ENCODE assay signal across 20 mouse cellular contexts in genomic region chr5:105197915-105198560, GRCm38 (mm10). TPM values are rescaled to one million over a fixed set of nuclear protein-coding genes. Genes with fewer than 3 reads are reported as not detected.
DNase-seq lines count a peak whose midpoint lies in the region; ATAC-seq and TF ChIP-seq lines count a peak whose summit lies in the region.
"Not testable (repeated sequence)": the region's sequence is repeated elsewhere in the genome, so short reads cannot be mapped to it uniquely, and the experiment has no call there.
"Had no signal": no experiment of that assay in that cellular context is flagged by ENCODE, and none has a peak within 500 bp of the region (broad histone marks: within the 10 kb centered on the region; RNA-seq: fewer than 3 reads in every experiment).

No protein-coding gene starts in this region.

- H3K79me2 ChIP-seq in liver, adult 2 months (ENCODE audit: control insufficient read depth, insufficient read depth, low read length): not testable (repeated sequence)

- H3K4me2 ChIP-seq in heart, embryonic 15.5 days: not testable (repeated sequence)

- H3K27ac ChIP-seq in heart, embryonic 15.5 days; kidney, adult 2 months (ENCODE audit: insufficient read depth, low read depth, low read length): not testable (repeated sequence)
- peak overlapping the region; percentile 54 for H3K27ac ChIP-seq in liver, adult 2 months (replicated peaks; ENCODE audit: insufficient read depth, low read depth, low read length)

- peak; percentile 8 for DNase-seq in adrenal gland, postnatal 10 days
- peak; percentile 1 for DNase-seq in embryo, embryonic 9.5 days (ENCODE audit: extremely low spot score)
- DNase-seq in kidney, adult 2 months: peak; percentile 2
- peak; percentile 88 for DNase-seq in liver, adult 2 months (ENCODE audit: extremely low read depth, low read depth, low spot score)
- DNase-seq in naive thymus-derived CD4-positive, alpha-beta T cell, adult 2 months (ENCODE audit: low read depth): peak; percentile 35

- not testable (repeated sequence) for H3K4me3 ChIP-seq in heart, embryonic 15.5 days; kidney, adult 2 months (ENCODE audit: insufficient read depth, low read depth, low read length); liver, adult 2 months (ENCODE audit: insufficient read depth, low read depth, low read length)

- peak; percentile 100 for ATAC-seq in CD4-positive, CD25-positive, alpha-beta regulatory T cell, adult 4 months
- 0 out of 2 replicates have a peak, but pooled peaks have one; percentile 35 for ATAC-seq in heart, embryonic 15.5 days (replicated peaks; ENCODE audit: insufficient number of reproducible peaks, insufficient read depth, low FRiP score, low read depth)

- not testable (repeated sequence) for H3K36me3 ChIP-seq in heart, embryonic 15.5 days; kidney, adult 2 months (ENCODE audit: control insufficient read depth, insufficient read depth, low read length); liver, adult 2 months (ENCODE audit: control insufficient read depth, insufficient read depth, low read length)

- H3K9ac ChIP-seq in heart, embryonic 15.5 days; liver, adult 2 months (ENCODE audit: low read depth, low read length): not testable (repeated sequence)

- H3K4me1 ChIP-seq in heart, embryonic 15.5 days (replicated peaks); kidney, adult 2 months (ENCODE audit: control insufficient read depth, insufficient read depth, low read length); liver, adult 2 months (ENCODE audit: control insufficient read depth, insufficient read depth, low read length): not testable (repeated sequence)

- H3K27me3 ChIP-seq in heart, embryonic 15.5 days; kidney, adult 2 months (replicated peaks; ENCODE audit: control insufficient read depth, insufficient read depth, low read length); liver, adult 2 months (ENCODE audit: control insufficient read depth, insufficient read depth, low read length): not testable (repeated sequence)

- H3K9me3 ChIP-seq in heart, embryonic 15.5 days (replicated peaks): not testable (repeated sequence)

- not testable (repeated sequence) for TF ChIP-seq CTCF in kidney, adult 2 months (conservative IDR thresholded peaks at IDR 0.05; ENCODE audit: insufficient read depth, insufficient read length, low read depth, low read length); liver, adult 2 months (IDR thresholded peaks at IDR 0.05; ENCODE audit: low read depth, low read length)

- not testable (repeated sequence) for TF ChIP-seq POLR2A in kidney, adult 2 months (IDR thresholded peaks at IDR 0.05; ENCODE audit: low read depth, low read length); liver, adult 2 months (IDR thresholded peaks at IDR 0.05; ENCODE audit: extremely low read depth, insufficient read depth, low read length)

RNA-seq across cellular contexts. Expression of gene Gbp10, which starts 41.3 kb away (rescaled TPM):
- 10 to 100 TPM; 53.6 to 87.0 TPM for polyA plus RNA-seq in CD4-positive, CD25-positive, alpha-beta regulatory T cell, adult 4 months (2017; shearing (Covaris generic))
- total RNA-seq in adrenal gland, postnatal 10 days (2021): under 1 TPM; 0.36 to 0.88 TPM
- 0.15 and 0.44 TPM in 2 replicates for polyA plus RNA-seq in heart, embryonic 15.5 days (2015; fragmentation: Nextera tagmentation; extraction: Ambion mirVana)
- polyA plus RNA-seq in kidney, adult 2 months (2012; rRNA removed): 0.90 and 1.4 TPM in 2 replicates
- total RNA-seq in liver, adult 2 months (2014; rRNA removed): 15.1 and 30.6 TPM in 2 replicates
- 9.0 and 12.6 TPM in 2 replicates for polyA plus RNA-seq in liver, adult 2 months (2012; rRNA removed)
- total RNA-seq: common myeloid progenitor, adult 5-6 weeks; heart, postnatal 4 days; layer of hippocampus, adult 18-20 months; left cerebral cortex, adult 18-20 months; left cerebral cortex, postnatal 14 days; monocyte, adult 5-6 weeks had no signal
- polyA plus RNA-seq: forebrain, embryonic 12.5 days; heart, postnatal 0 days; intestine, embryonic 15.5 days; limb, embryonic 11.5 days; lung, postnatal 0 days had no signal

RNA-seq across cellular contexts. Expression of gene Gbp4, which starts 58.7 kb away (rescaled TPM):
- 100 to 1,000 TPM; 246 to 316 TPM for polyA plus RNA-seq in CD4-positive, CD25-positive, alpha-beta regulatory T cell, adult 4 months (2017; shearing (Covaris generic))
- total RNA-seq in adrenal gland, postnatal 10 days (2021): 1 to 10 TPM; 3.9 to 6.4 TPM
- polyA plus RNA-seq in heart, embryonic 15.5 days (2015; fragmentation: Nextera tagmentation; extraction: Ambion mirVana): 3.3 and 6.5 TPM in 2 replicates
- 7.9 and 10.1 TPM in 2 replicates for polyA plus RNA-seq in kidney, adult 2 months (2012; rRNA removed)
- total RNA-seq in liver, adult 2 months (2014; rRNA removed): 4.8 and 5.3 TPM in 2 replicates
- 1.2 and 2.6 TPM in 2 replicates for polyA plus RNA-seq in liver, adult 2 months (2012; rRNA removed)
- total RNA-seq: common myeloid progenitor, adult 5-6 weeks had no signal

RNA-seq across cellular contexts. Expression of gene Gbp8, which starts 58.7 kb away (rescaled TPM):
- polyA plus RNA-seq in CD4-positive, CD25-positive, alpha-beta regulatory T cell, adult 4 months (2017; shearing (Covaris generic)): 100 to 1,000 TPM; 100 to 118 TPM
- total RNA-seq in adrenal gland, postnatal 10 days (2021): 1 to 10 TPM in 1 of 2 experiments, under 1 TPM in 1; 0.99 to 1.2 TPM
- 1.2 and 5.3 TPM in 2 replicates for polyA plus RNA-seq in heart, embryonic 15.5 days (2015; fragmentation: Nextera tagmentation; extraction: Ambion mirVana)
- polyA plus RNA-seq in kidney, adult 2 months (2012; rRNA removed): 0.56 and 1.2 TPM in 2 replicates
- 3.7 and 4.8 TPM in 2 replicates for total RNA-seq in liver, adult 2 months (2014; rRNA removed)
- 0.45 and 1.2 TPM in 2 replicates for polyA plus RNA-seq in liver, adult 2 months (2012; rRNA removed)
- total RNA-seq: forebrain, postnatal 0 days; gastrocnemius, postnatal 14 days had no signal
- polyA plus RNA-seq: limb, embryonic 11.5 days had no signal

RNA-seq across cellular contexts. Expression of gene Gbp9, which starts 58.7 kb away (rescaled TPM):
- polyA plus RNA-seq in CD4-positive, CD25-positive, alpha-beta regulatory T cell, adult 4 months (2017; shearing (Covaris generic)): 100 to 1,000 TPM in 1 of 2 experiments, 10 to 100 TPM in 1; 98.9 to 133 TPM
- 10 to 100 TPM in 1 of 2 experiments, 1 to 10 TPM in 1; 7.5 to 11.6 TPM for total RNA-seq in adrenal gland, postnatal 10 days (2021)
- polyA plus RNA-seq in heart, embryonic 15.5 days (2015; fragmentation: Nextera tagmentation; extraction: Ambion mirVana): 3.7 and 5.7 TPM in 2 replicates
- polyA plus RNA-seq in kidney, adult 2 months (2012; rRNA removed): 3.6 and 5.4 TPM in 2 replicates
- total RNA-seq in liver, adult 2 months (2014; rRNA removed): 5.1 and 6.8 TPM in 2 replicates
- polyA plus RNA-seq in liver, adult 2 months (2012; rRNA removed): 0.71 and 1.7 TPM in 2 replicates

Comparison
In these comparisons a context has a peak if more than half of its experiments do, and no peak if none do; other contexts are left out.
1. DNase-seq: peak in every context shown above with its lines; median percentile 88 in liver, adult 2 months; 35 in naive thymus-derived CD4-positive, alpha-beta T cell, adult 2 months; 8 in adrenal gland, postnatal 10 days; 2 in kidney, adult 2 months; 1 in embryo, embryonic 9.5 days.
2. RNA of gene Gbp4, which starts 58.7 kb away (polyA plus RNA-seq): 246 to 316 TPM in CD4-positive, CD25-positive, alpha-beta regulatory T cell, adult 4 months; 7.9 to 10.1 TPM in kidney, adult 2 months, 3.3 to 6.5 TPM in heart, embryonic 15.5 days and 1.2 to 2.6 TPM in liver, adult 2 months; every median in the first group is over 10 times any median in the second.
3. RNA of gene Gbp8, which starts 58.7 kb away (polyA plus RNA-seq): 100 to 118 TPM in CD4-positive, CD25-positive, alpha-beta regulatory T cell, adult 4 months; 0.45 to 1.2 TPM in liver, adult 2 months, 1.2 to 5.3 TPM in heart, embryonic 15.5 days and 0.56 to 1.2 TPM in kidney, adult 2 months; every median in the first group is over 10 times any median in the second.